Mouse (Mus musculus) ES-E14 (cell line): ENCODE data around the gene Pam.
"Not testable (repeated sequence)": the region's sequence is repeated elsewhere in the genome, so short reads cannot be mapped to it uniquely, and the experiment has no call there.

ENCODE experiments used
- CHD2 ChIP-seq: IDR thresholded peaks from 2 replicates; pipeline ENCODE4 v1.6.1; 2014; ENCODE audit warnings: mild to moderate bottlenecking, low read depth, low read length, inconsistent platforms
- HCFC1 ChIP-seq: IDR thresholded peaks from 2 replicates; pipeline ENCODE4 v1.6.1; 2012; ENCODE audit warnings: low read length, inconsistent platforms, borderline replicate concordance; ENCODE audit not compliant: insufficient read depth
- MAFK ChIP-seq: IDR thresholded peaks from 2 replicates; pipeline ENCODE4 v1.6.1; 2014; ENCODE audit warnings: mild to moderate bottlenecking, low read depth, low read length, inconsistent platforms; ENCODE audit not compliant: insufficient read depth
- ZC3H11A ChIP-seq: IDR thresholded peaks from 2 replicates; pipeline ENCODE4 v1.6.1; 2012; ENCODE audit warnings: low read depth, mild to moderate bottlenecking, inconsistent platforms, low read length, borderline replicate concordance
- ZNF384 ChIP-seq: IDR thresholded peaks from 2 replicates; pipeline ENCODE4 v1.6.1; 2012; ENCODE audit warnings: low read depth, low read length, inconsistent platforms

- not testable (repeated sequence) for TF ChIP-seq HCFC1, CHD2, ZNF384, MAFK, ZC3H11A
These were observed 329.7 kb downstream of the Pam start for GRCm38 (mm10) chr1:97765712-97766111.
